Mouse (Mus musculus) embryonic facial prominence, embryonic 14.5 days (tissue): ENCODE data around the gene Man1c1. TPM values are rescaled to one million over a fixed set of nuclear protein-coding genes. Genes with fewer than 3 reads are reported as not detected.

Source experiments
- ATAC-seq: fragments of 200-750 bp; cut with Nextera tagmentation; 2 replicates; pipeline ENCODE4 v1.8.0; 2017; ENCODE audit warnings: low read depth, moderate number of reproducible peaks, moderate TSS enrichment
- DNase-seq: peaks from one replicate; pipeline ENCODE4 v3.0.0-alpha.2; 2015; ENCODE audit warnings: low spot score
- H3K27ac ChIP-seq: fragments of 300-500 bp; sonication (generic); replicated peaks from 2 replicates; pipeline ENCODE4 v1.5.1; 2014; ENCODE audit warnings: low read depth, mild to moderate bottlenecking, low read length, moderate library complexity
- H3K27me3 ChIP-seq: fragments of 300-500 bp; sonication (generic); replicated peaks from 2 replicates; pipeline ENCODE4 v1.6.1; 2014; ENCODE audit warnings: low read length; ENCODE audit not compliant: control insufficient read depth, insufficient read depth
- H3K36me3 ChIP-seq: fragments of 300-500 bp; sonication (generic); 2 replicates; pipeline ENCODE4 v1.6.1; 2014; ENCODE audit warnings: low read length, mixed read lengths; ENCODE audit not compliant: control insufficient read depth, insufficient read depth
- H3K4me1 ChIP-seq: fragments of 300-500 bp; sonication (generic); 2 replicates; pipeline ENCODE4 v1.6.1; 2014; ENCODE audit warnings: antibody characterized with exemption, low read length; ENCODE audit not compliant: control insufficient read depth, insufficient read depth
- H3K4me2 ChIP-seq: fragments of 300-500 bp; sonication (generic); 2 replicates; pipeline ENCODE4 v1.6.1; 2014; ENCODE audit warnings: low read depth, mild to moderate bottlenecking, low read length, moderate library complexity, mixed read lengths
- H3K4me3 ChIP-seq: fragments of 300-500 bp; sonication (generic); 2 replicates; pipeline ENCODE4 v1.5.1; 2014; ENCODE audit warnings: low read depth, mild to moderate bottlenecking, low read length
- H3K9ac ChIP-seq: fragments of 300-500 bp; sonication (generic); 2 replicates; pipeline ENCODE4 v1.6.1; 2014; ENCODE audit warnings: low read depth, mild to moderate bottlenecking, low read length, moderate library complexity, mixed read lengths
- H3K9me3 ChIP-seq: fragments of 300-500 bp; sonication (generic); 2 replicates; pipeline ENCODE4 v1.6.1; 2016; ENCODE audit warnings: low read length; ENCODE audit not compliant: control insufficient read depth
- WGBS: fragments of 180-500 bp; shearing (Covaris S2); extraction: QIAGEN DNeasy Blood & Tissue Kit; methylation state at CpG from one replicate; pipeline ENCODE4 v1.1.7; 2014; 5-methylcytosine and 5-hydroxymethylcytosine counted together
- polyA plus RNA-seq: library from polyadenylated mRNA; unstranded; fragments of >200 nt; fragmentation: Nextera tagmentation; extraction: Ambion mirVana; gene quantifications from 2 replicates; pipeline ENCODE4 v1.2.1, GENCODE M21; 2014

The Man1c1 gene
- polyA plus RNA-seq, 1 experiment from 2014 or later, result 5.1 TPM

DNA sequence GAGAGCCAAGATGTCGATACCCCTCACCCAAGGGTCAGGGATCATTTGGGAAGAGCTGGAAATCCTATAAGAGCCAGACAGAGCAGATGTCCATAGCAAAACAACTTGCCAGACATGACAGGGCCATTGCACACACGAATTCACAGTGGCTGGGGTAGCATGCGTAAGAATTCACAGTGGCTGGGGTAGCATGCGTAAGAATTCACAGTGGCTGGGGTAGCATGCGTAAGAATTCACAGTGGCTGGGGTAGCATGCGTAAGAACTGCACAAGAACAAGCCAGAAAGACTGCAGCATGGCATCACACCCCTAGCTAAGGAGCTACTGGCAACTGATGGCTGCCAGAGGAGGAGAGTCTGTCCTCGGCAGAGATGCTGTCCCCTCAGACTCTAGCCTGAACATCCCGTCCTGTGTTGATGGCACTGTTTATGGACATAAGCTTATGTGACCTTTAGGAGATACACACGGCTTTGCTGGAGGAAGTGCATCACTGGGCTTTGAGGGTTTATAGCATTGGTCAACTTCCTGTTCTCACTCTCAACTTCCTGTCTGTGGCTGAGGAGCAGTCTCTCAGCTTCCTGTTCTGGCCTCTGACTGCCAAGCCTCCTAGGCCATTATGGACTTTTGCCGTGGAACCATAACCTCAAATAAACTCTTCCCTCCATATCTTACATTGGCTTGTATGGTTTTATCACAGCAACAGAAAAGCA lies 109.2 kb downstream of the Man1c1 start:
- WGBS, result 91% methylated on average over 10 of the region's 10 CpGs
- no peak overlapping the region for H3K9ac ChIP-seq
- no peaks in the 10 kb centered on the region for H3K9me3 ChIP-seq
- no peak overlapping the region for H3K27ac ChIP-seq
- H3K36me3 ChIP-seq, result no peaks in the 10 kb centered on the region
- no peaks in the 10 kb centered on the region for H3K27me3 ChIP-seq
- DNase-seq (no peak), ATAC-seq (no peak)
- no peak overlapping the region for H3K4me2 ChIP-seq
- H3K4me3 ChIP-seq, result no peak overlapping the region
- no peaks in the 10 kb centered on the region; the same call in 1 of the 2 replicates for H3K4me1 ChIP-seq

GRCm38 (mm10) chr4:134592442-134592841 lies 111.6 kb downstream of the Man1c1 start:
- H3K4me2 ChIP-seq, result no peak overlapping the region
- no peaks in the 10 kb centered on the region for H3K9me3 ChIP-seq
- no peak for DNase-seq
- no peak overlapping the region for H3K9ac ChIP-seq
- no peak for ATAC-seq
- no peaks in the 10 kb centered on the region for H3K27me3 ChIP-seq
- no peaks in the 10 kb centered on the region for H3K36me3 ChIP-seq
- 69% methylated on average over 4 of the region's 4 CpGs for WGBS
- no peak overlapping the region for H3K27ac ChIP-seq
- no peaks in the 10 kb centered on the region; the same call in 1 of the 2 replicates for H3K4me1 ChIP-seq
- no peak overlapping the region for H3K4me3 ChIP-seq

DNA sequence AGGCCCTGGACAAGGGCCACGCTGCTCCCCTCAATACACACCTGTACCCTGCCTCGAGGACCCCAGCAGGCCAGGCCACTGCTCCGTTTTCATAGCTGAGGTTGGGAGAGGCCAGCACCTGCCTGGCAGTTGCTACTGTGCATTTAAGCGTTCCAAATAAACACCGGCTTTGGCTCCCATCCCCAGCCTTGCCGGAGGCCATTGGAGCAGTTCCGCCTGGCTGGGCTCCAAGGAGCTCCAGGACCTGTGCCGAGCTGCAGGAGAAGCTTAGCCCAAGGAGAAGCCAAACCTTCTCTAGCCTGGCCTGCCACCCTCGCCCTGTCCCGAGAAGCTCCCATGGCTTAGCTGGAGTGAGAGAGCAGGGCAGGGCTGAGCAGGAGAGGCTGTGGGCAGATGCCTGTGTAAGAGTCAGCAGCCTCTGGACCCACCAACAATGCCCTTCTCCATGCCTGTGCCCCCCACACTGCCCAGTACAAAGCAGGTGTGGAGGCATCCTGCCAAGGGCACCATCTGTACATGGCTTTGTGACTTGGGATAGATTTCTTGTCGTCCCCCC lies 112.5 kb downstream of the Man1c1 start:
- peak; percentile 70 for ATAC-seq
- Histone ChIP-seq H3K9ac (no peak overlapping the region), H3K27ac (no peak overlapping the region), H3K27me3 (no peaks in the 10 kb centered on the region), H3K9me3 (no peaks in the 10 kb centered on the region), H3K36me3 (no peaks in the 10 kb centered on the region), H3K4me2 (no peak overlapping the region), H3K4me1 (no peaks in the 10 kb centered on the region; the same call in 1 of the 2 replicates), H3K4me3 (no peak overlapping the region)
- peak; percentile 87 for DNase-seq
- WGBS, result 33% methylated on average over 9 of the region's 11 CpGs

DNA sequence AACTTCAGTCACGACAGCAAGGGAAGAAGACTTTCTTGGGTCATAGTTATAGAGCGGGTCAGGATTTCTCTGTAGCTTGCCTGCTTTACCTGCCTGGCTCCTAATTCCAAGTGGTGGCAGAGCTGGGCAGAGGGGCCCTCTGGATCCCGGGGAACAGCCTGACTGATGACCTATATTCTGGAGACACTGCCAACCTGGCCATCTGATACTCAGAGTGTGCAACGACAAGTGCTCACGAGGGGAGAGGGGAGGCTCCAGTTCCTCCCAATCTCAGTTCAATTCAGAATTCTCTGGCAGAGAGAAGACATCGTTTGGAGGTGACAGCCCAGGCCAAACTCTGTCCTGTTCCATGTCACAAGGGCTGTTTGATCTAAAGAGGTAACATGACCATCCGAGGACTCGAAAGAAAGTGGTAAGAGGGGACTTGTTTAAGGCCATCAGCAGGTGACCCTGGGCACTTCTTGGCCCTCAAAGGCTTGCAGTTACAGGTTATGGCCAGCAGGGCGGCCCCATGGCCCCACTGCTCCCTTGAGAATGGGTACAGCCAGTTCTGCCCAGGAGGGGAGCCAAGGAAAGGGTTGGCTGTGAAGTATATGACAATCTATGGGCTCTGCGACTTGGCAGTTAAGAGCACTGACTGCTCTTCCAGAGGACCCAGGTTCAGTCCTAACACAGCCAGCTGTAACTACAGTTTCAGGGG lies 113.7 kb downstream of the Man1c1 start:
- Histone ChIP-seq H3K36me3 (no peaks in the 10 kb centered on the region), H3K27ac (no peak overlapping the region), H3K9me3 (no peaks in the 10 kb centered on the region), H3K4me1 (no peaks in the 10 kb centered on the region; the same call in 1 of the 2 replicates), H3K4me3 (no peak overlapping the region), H3K27me3 (no peaks in the 10 kb centered on the region), H3K9ac (no peak overlapping the region), H3K4me2 (no peak overlapping the region)
- 80% methylated on average over 10 of the region's 10 CpGs for WGBS
- DNase-seq (no peak), ATAC-seq (no peak)

DNA sequence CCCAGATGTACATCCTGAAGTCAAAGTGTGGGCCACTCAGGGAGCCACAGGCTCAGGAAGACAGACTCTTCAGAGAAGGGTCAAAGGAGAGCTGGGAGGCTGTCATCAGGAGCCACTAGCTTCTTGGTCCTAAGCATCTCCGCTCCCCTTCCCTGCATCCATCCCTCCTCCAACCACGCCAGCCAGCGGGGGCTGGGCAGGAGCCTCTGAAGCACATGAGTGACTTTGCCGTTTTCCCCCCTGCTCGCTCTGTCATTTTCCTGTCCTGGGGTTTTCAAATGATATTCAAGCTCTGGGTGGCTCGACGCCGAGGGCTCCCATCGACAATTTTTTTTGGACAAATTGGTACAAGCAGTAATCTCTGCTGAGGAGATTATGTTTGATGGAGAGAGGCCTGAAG lies 114.3 kb downstream of the Man1c1 start:
- Histone ChIP-seq H3K27ac (no peak overlapping the region), H3K27me3 (no peaks in the 10 kb centered on the region), H3K36me3 (no peaks in the 10 kb centered on the region), H3K4me3 (no peak overlapping the region), H3K4me2 (no peak overlapping the region), H3K9ac (no peak overlapping the region), H3K9me3 (no peaks in the 10 kb centered on the region), H3K4me1 (no peaks in the 10 kb centered on the region; the same call in 1 of the 2 replicates)
- no peak for ATAC-seq
- DNase-seq, result no peak
- WGBS, result 72% methylated on average over 8 of the region's 9 CpGs

GRCm38 (mm10) chr4:134588951-134589350 lies 115.1 kb downstream of the Man1c1 start:
- no peaks in the 10 kb centered on the region for H3K36me3 ChIP-seq
- no peak overlapping the region for H3K9ac ChIP-seq
- ATAC-seq (no peak), DNase-seq (no peak)
- H3K27me3 ChIP-seq, result no peaks in the 10 kb centered on the region
- no peaks in the 10 kb centered on the region; the same call in 1 of the 2 replicates for H3K4me1 ChIP-seq
- H3K4me3 ChIP-seq, result no peak overlapping the region
- WGBS, result 80% methylated on average over 5 of the region's 5 CpGs
- no peak overlapping the region for H3K4me2 ChIP-seq
- H3K27ac ChIP-seq, result no peak overlapping the region
- no peaks in the 10 kb centered on the region for H3K9me3 ChIP-seq

DNA sequence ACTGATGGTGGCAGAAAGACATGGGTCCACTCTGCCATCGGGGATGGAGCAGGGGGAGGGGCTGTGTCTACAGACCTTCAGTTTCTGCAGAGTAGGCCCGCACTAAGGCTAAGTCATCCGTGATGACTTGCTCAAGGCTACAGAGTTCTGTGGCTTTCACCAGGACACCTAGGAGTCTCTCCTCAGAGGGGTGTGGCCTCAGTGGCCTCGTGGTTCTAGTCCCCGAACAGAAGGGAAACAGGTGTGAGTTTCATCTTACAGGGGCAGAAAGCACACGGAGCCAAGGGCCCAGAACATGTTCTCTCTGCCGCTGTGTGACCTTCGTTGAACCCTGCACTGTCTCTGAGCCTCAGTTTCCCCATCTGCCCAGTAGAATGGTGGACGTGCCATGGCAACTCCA lies 115.8 kb downstream of the Man1c1 start:
- Histone ChIP-seq H3K4me1 (no peaks in the 10 kb centered on the region; the same call in 1 of the 2 replicates), H3K4me2 (no peak overlapping the region), H3K4me3 (no peak overlapping the region), H3K9ac (no peak overlapping the region), H3K9me3 (no peaks in the 10 kb centered on the region), H3K27ac (no peak overlapping the region), H3K27me3 (no peaks in the 10 kb centered on the region), H3K36me3 (no peaks in the 10 kb centered on the region)
- no peak for ATAC-seq
- WGBS, result 85% methylated on average over 9 of the region's 9 CpGs
- DNase-seq, result no peak

GRCm38 (mm10) chr4:134587636-134588197 lies 116.4 kb downstream of the Man1c1 start:
- ATAC-seq (0 out of 2 replicates have a peak, but pooled peaks have one; percentile 5), DNase-seq (peak; percentile 39)
- Histone ChIP-seq H3K4me2 (no peak overlapping the region), H3K9me3 (no peaks in the 10 kb centered on the region), H3K4me3 (no peak overlapping the region), H3K9ac (no peak overlapping the region), H3K27me3 (no peaks in the 10 kb centered on the region), H3K36me3 (no peaks in the 10 kb centered on the region), H3K27ac (no peak overlapping the region), H3K4me1 (no peaks in the 10 kb centered on the region; the same call in 1 of the 2 replicates)
- WGBS, result 53% methylated on average over 11 of the region's 11 CpGs
